Mouse (Mus musculus) E14TG2a.4 (cell line): ENCODE data around the gene Flt3l.

Experiments
- CTCF ChIP-seq: conservative IDR thresholded peaks from 2 replicates; pipeline ENCODE4 v1.5.1; 2014; ENCODE audit warnings: low read length
- NANOG ChIP-seq: IDR thresholded peaks from 2 replicates; pipeline ENCODE4 v1.6.1; 2014; ENCODE audit warnings: borderline replicate concordance, low read length, mixed read lengths
- POU5F1 ChIP-seq: IDR thresholded peaks from 2 replicates; pipeline ENCODE4 v1.6.1; 2014; ENCODE audit warnings: low read length, borderline replicate concordance

GRCm38 (mm10) chr7:45178550-45178949 lies 42.3 kb upstream of the Flt3l start:
- TF ChIP-seq CTCF, result no peak
- no peak for TF ChIP-seq NANOG
- TF ChIP-seq POU5F1, result no peak
